Mouse (Mus musculus): Measurements from ENCODE around the gene Pde2a.

DNA sequence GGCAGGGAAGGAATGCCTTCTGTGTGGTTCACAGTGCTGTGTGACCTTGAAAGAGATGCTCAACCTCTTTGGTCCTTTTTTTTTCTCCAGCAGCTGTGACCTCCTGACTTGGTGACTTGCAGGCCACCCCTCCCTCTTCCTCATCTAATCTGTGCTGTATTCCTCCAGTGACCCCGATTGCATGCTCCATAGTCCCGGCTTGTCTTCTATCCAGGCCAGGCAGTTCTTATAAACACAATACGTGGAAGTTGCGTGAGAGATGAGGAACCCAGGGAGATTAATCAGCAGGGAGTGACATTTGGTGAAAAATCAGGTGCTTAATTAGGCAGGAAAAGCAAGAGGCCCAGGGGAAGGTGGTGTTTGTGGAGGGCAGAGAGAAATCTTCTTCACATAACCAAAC, 69.5 kb downstream of the Pde2a start:
- TF ChIP-seq CTCF (IDR thresholded peaks at IDR 0.05; ENCODE audit: low read depth) (no peak), EP300 (IDR thresholded peaks at IDR 0.05; ENCODE audit: low read depth) (no peak)
